Mouse (Mus musculus) olfactory bulb, adult 2 months (tissue): ENCODE measurements around the gene Mapkbp1.

Experiments used
- CTCF ChIP-seq: fragments of 200-500 bp; IDR thresholded peaks from 2 replicates; pipeline ENCODE4 v1.5.1; 2012; ENCODE audit warnings: low read depth, mild to moderate bottlenecking, low read length, moderate library complexity; ENCODE audit not compliant: insufficient read depth
- POLR2A ChIP-seq: fragments of 200-500 bp; IDR thresholded peaks from 2 replicates; pipeline ENCODE4 v1.6.1; 2012; ENCODE audit warnings: mild to moderate bottlenecking, low read depth, low read length, moderate library complexity; ENCODE audit not compliant: insufficient read depth

- no peak for TF ChIP-seq POLR2A
- no peak for TF ChIP-seq CTCF
These were observed 57.9 kb downstream of the Mapkbp1 start for GRCm38 (mm10) chr2:120030380-120030779.
